Mouse (Mus musculus) bone marrow, adult 2 months (tissue): ENCODE measurements around the gene Hrk. TPM values are rescaled to one million over a fixed set of nuclear protein-coding genes. Genes with fewer than 3 reads are reported as not detected.

Source experiments
- H3K27ac ChIP-seq: fragments of 200-500 bp; 2 replicates; pipeline ENCODE4 v1.5.1; 2012; ENCODE audit warnings: low read depth, mild to moderate bottlenecking, control low read depth, inconsistent platforms, low read length; ENCODE audit not compliant: control insufficient read depth, poor library complexity, insufficient read depth
- H3K4me1 ChIP-seq: fragments of 200-500 bp; 2 replicates; pipeline ENCODE4 v1.6.1; 2011; ENCODE audit warnings: low read length; ENCODE audit not compliant: control insufficient read depth, insufficient read depth
- H3K4me3 ChIP-seq: fragments of 200-500 bp; replicated peaks from 2 replicates; pipeline ENCODE3; 2011; ENCODE audit warnings: mild to moderate bottlenecking, low read depth, low read length, control low read depth; ENCODE audit not compliant: control insufficient read depth
- CTCF ChIP-seq: fragments of 200-500 bp; IDR thresholded peaks from 2 replicates; pipeline ENCODE4 v1.5.1; 2011; ENCODE audit warnings: low read length, control low read depth; ENCODE audit not compliant: control insufficient read depth, insufficient read depth
- POLR2A ChIP-seq: fragments of 200-500 bp; IDR thresholded peaks from 2 replicates; pipeline ENCODE4 v1.6.1; 2011; ENCODE audit warnings: low read depth, mild to moderate bottlenecking, control low read depth, low read length, borderline replicate concordance; ENCODE audit not compliant: control insufficient read depth
- WGBS: fragments of 180-500 bp; shearing (Covaris S2); methylation state at CpG from one replicate; pipeline ENCODE4 v1.1.7; 2018; 5-methylcytosine and 5-hydroxymethylcytosine counted together
- polyA plus RNA-seq: library from polyadenylated mRNA; stranded (reverse); fragments of >200 nt; gene quantifications from 2 replicates; pipeline ENCODE4 v1.2.4, GENCODE M21; 2011; ENCODE audit warnings: low replicate concordance; ENCODE audit not compliant: missing spikeins, insufficient read depth, insufficient read length

Hrk gene
- polyA plus RNA-seq, 1 experiment = 1.1 TPM

- TF ChIP-seq CTCF (no peak), POLR2A (no peak)
- 87% methylated on average over 5 of the region's 5 CpGs for WGBS
- Histone ChIP-seq H3K4me3 (no peak overlapping the region), H3K4me1 (no peaks in the 10 kb centered on the region), H3K27ac (no peak overlapping the region)
Measured at GRCm38 (mm10) chr5:118136391-118136790, 28.1 kb upstream of the Hrk start.

DNA sequence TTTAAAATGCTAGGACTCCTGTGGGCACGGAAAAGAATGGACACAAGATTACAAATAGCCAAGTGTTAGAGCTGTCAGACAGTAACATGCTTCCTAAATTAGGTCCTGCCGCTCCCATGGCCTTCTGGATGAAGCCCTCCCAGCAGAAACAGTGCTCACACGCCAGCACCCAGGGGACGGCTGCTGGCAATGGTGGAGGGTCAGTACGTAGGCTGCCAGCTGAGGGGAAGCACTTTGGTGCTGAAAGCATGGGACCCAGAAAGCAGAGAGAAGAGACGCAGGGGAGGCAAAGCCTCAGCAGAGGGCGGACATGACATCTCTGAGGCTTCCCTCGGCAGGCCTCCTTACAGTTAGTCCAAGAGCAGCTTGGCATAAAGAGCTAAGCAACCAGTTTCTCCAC is 24.8 kb upstream of the Hrk start:
- no peak overlapping the region for H3K27ac ChIP-seq
- TF ChIP-seq CTCF = no peak
- TF ChIP-seq POLR2A = no peak
- WGBS = 90% methylated on average over 8 of the region's 8 CpGs
- H3K4me3 ChIP-seq = no peak overlapping the region
- H3K4me1 ChIP-seq = no peaks in the 10 kb centered on the region

GRCm38 (mm10) chr5:118142471-118142870 is 22.0 kb upstream of the Hrk start:
- no peak overlapping the region for H3K4me3 ChIP-seq
- WGBS = 84% methylated on average over 8 of the region's 8 CpGs
- TF ChIP-seq CTCF (no peak), POLR2A (no peak)
- no peak overlapping the region for H3K27ac ChIP-seq
- no peaks in the 10 kb centered on the region for H3K4me1 ChIP-seq

- H3K4me1 ChIP-seq = no peaks in the 10 kb centered on the region
Measured at GRCm38 (mm10) chr5:118143211-118144026, 21.0 kb upstream of the Hrk start.

DNA sequence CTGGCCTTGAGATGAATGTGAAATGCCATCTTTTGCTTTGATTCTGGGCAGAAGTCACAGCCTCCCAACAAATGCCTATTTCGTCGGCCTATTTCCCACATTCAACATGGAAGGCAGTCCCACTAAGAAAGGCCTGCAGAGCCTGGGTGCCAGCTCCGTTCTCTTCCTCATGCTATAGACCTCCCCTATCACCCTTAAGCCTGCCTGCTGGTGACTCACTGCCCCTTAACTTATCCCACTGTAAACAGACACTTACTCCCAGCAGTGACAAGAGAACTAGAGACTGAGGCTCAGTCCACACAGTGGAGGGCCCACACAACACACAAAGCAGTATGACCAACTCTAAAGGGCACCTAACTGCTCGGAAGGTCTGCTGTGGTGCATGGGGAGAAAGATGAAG is 20.1 kb upstream of the Hrk start:
- Histone ChIP-seq H3K4me1 (no peaks in the 10 kb centered on the region), H3K4me3 (no peak overlapping the region), H3K27ac (no peak overlapping the region)
- no peak for TF ChIP-seq CTCF
- TF ChIP-seq POLR2A = no peak
- 88% methylated on average over 4 of the region's 4 CpGs for WGBS

More at GRCm38 (mm10) chr5:118143211-118144026, 21.0 kb upstream of the Hrk start:
- Histone ChIP-seq H3K4me3 (no peak overlapping the region), H3K27ac (no peak overlapping the region)
- 81% methylated on average over 12 of the region's 12 CpGs for WGBS
- no peak for TF ChIP-seq POLR2A
- no peak for TF ChIP-seq CTCF

DNA sequence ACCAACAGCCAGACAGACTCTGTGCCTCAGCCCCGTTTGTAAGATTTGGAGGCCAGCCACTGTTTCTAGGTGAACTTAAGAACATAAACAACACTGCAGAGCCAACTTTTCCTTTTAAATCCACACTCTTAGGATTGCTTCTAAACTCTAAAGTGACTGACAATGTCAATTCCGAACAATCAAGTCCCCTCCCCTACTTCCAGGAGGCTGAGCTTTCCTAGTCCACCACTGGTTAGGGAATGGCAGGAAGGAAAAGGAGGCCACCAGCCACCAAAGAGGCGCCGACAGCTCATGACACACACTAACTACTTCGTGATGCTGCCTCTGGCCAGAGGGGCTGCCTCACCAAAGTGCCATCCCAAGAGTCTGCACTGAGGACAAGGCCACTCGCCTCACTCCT is 19.7 kb upstream of the Hrk start:
- no peak overlapping the region for H3K4me3 ChIP-seq
- no peak overlapping the region for H3K27ac ChIP-seq
- TF ChIP-seq POLR2A (no peak), CTCF (no peak)
- 80% methylated on average over 6 of the region's 6 CpGs for WGBS
- no peaks in the 10 kb centered on the region for H3K4me1 ChIP-seq

GRCm38 (mm10) chr5:118145458-118145857 is 19.0 kb upstream of the Hrk start:
- TF ChIP-seq POLR2A (no peak), CTCF (no peak)
- Histone ChIP-seq H3K27ac (no peak overlapping the region), H3K4me1 (no peaks in the 10 kb centered on the region), H3K4me3 (no peak overlapping the region)
- WGBS = 88% methylated on average over 3 of the region's 3 CpGs

- H3K27ac ChIP-seq = no peak overlapping the region
- H3K4me3 ChIP-seq = no peak overlapping the region
- WGBS = 85% methylated on average over 15 of the region's 15 CpGs
- TF ChIP-seq CTCF (no peak), POLR2A (no peak)
- H3K4me1 ChIP-seq = no peaks in the 10 kb centered on the region
Measured at GRCm38 (mm10) chr5:118145999-118146679, 18.3 kb upstream of the Hrk start.

GRCm38 (mm10) chr5:118147264-118147663 is 17.2 kb upstream of the Hrk start:
- H3K27ac ChIP-seq = no peak overlapping the region
- no peak overlapping the region for H3K4me3 ChIP-seq
- 85% methylated on average over 10 of the region's 10 CpGs for WGBS
- H3K4me1 ChIP-seq = no peaks in the 10 kb centered on the region
- no peak for TF ChIP-seq CTCF
- TF ChIP-seq POLR2A = no peak

GRCm38 (mm10) chr5:118149711-118150110 is 14.7 kb upstream of the Hrk start:
- no peaks in the 10 kb centered on the region for H3K4me1 ChIP-seq
- 70% methylated on average over 3 of the region's 3 CpGs for WGBS
- no peak overlapping the region for H3K27ac ChIP-seq
- TF ChIP-seq CTCF = no peak
- no peak for TF ChIP-seq POLR2A
- H3K4me3 ChIP-seq = no peak overlapping the region
